Mouse (Mus musculus): ENCODE data around the gene Man1a2. TPM values are rescaled to one million over a fixed set of nuclear protein-coding genes. Genes with fewer than 3 reads are reported as not detected.

Gene Man1a2
- polyA plus RNA-seq, 1 experiment, result 4.9 TPM

- H3K27me3 ChIP-seq (ENCODE audit: control insufficient read depth, insufficient read depth, insufficient read length), result no peaks in the 10 kb centered on the region
These were observed 162.6 kb downstream of the Man1a2 start for GRCm38 (mm10) chr3:100522671-100523070.

DNA sequence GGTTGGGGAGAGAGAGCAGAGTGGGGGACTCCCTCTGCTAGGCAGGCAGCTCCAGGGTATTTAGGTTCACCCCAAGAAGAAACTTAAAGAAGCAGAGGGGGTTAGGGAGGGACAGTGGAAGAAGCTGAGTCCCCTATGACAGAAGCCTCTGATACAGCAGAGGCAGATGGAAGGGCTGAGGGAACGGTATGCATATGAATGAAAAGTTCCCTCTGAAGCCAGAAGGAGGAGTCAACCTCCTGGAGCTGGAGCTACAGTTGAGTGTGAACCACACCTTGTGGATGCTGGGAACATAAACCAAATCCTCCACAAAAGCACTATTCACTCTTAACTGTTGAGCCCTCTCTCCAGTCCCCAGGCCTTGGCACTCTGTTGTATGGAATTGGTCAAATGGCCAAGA lies 163.7 kb downstream of the Man1a2 start:
- Histone ChIP-seq H3K27me3 (ENCODE audit: control insufficient read depth, insufficient read depth, insufficient read length) (no peaks in the 10 kb centered on the region), H3K36me3 (ENCODE audit: control insufficient read depth, insufficient read depth) (no peaks in the 10 kb centered on the region), H3K79me2 (ENCODE audit: control insufficient read depth, insufficient read depth) (no peaks in the 10 kb centered on the region), H3K4me2 (ENCODE audit: low read depth) (no peak overlapping the region), H3ac (ENCODE audit: control insufficient read depth, insufficient read length) (no peak overlapping the region), H3K4me3 (no peak overlapping the region)
- TF ChIP-seq USF1 (IDR thresholded peaks at IDR 0.05; ENCODE audit: low read depth), result no peak
- TF ChIP-seq CEBPB (IDR thresholded peaks at IDR 0.05; ENCODE audit: insufficient read depth, poor library complexity, severe bottlenecking), result no peak
- no peak for TF ChIP-seq E2F4 (IDR thresholded peaks at IDR 0.05; ENCODE audit: insufficient read depth)
- TF ChIP-seq MAX (IDR thresholded peaks at IDR 0.05; ENCODE audit: low read depth), result no peak
- TF ChIP-seq MYOG (IDR thresholded peaks at IDR 0.05; ENCODE audit: control insufficient read depth in 1 of 3, insufficient read depth in 1 of 3, insufficient read length in 2 of 3, low read depth in 2 of 3), result no peak
- TF ChIP-seq POLR2A (IDR thresholded peaks at IDR 0.05; ENCODE audit: insufficient read length, low read depth), result no peak
- TF ChIP-seq TCF3 (IDR thresholded peaks at IDR 0.05; ENCODE audit: insufficient read length, low read depth), result no peak
- no peak for TF ChIP-seq POLR2AphosphoS2 (IDR thresholded peaks at IDR 0.05; ENCODE audit: insufficient read length, low read depth)
- TF ChIP-seq SRF (IDR thresholded peaks at IDR 0.05; ENCODE audit: control insufficient read depth, insufficient read length, low read depth), result no peak
- TF ChIP-seq TCF12 (IDR thresholded peaks at IDR 0.05; ENCODE audit: insufficient read depth, poor library complexity, severe bottlenecking), result no peak
- TF ChIP-seq MYOD1 (IDR thresholded peaks at IDR 0.05; ENCODE audit: control insufficient read depth in 1 of 3, insufficient read length in 2 of 3, low read depth in 2 of 3), result no peak
- TF ChIP-seq REST (IDR thresholded peaks at IDR 0.05; ENCODE audit: insufficient read depth, insufficient read length), result no peak

More at GRCm38 (mm10) chr3:100522671-100523070, 162.6 kb downstream of the Man1a2 start:
- no peak overlapping the region for H3K4me3 ChIP-seq
- no peaks in the 10 kb centered on the region for H3K36me3 ChIP-seq (ENCODE audit: control insufficient read depth, insufficient read depth)
- TF ChIP-seq E2F4 (IDR thresholded peaks at IDR 0.05; ENCODE audit: insufficient read depth), result no peak
- TF ChIP-seq MAX (IDR thresholded peaks at IDR 0.05; ENCODE audit: low read depth), result no peak
- TF ChIP-seq SRF (IDR thresholded peaks at IDR 0.05; ENCODE audit: control insufficient read depth, insufficient read length, low read depth), result no peak
- TF ChIP-seq POLR2AphosphoS2 (IDR thresholded peaks at IDR 0.05; ENCODE audit: insufficient read length, low read depth), result no peak
- TF ChIP-seq REST (IDR thresholded peaks at IDR 0.05; ENCODE audit: insufficient read depth, insufficient read length), result no peak
- no peak for TF ChIP-seq MYOD1 (IDR thresholded peaks at IDR 0.05; ENCODE audit: control insufficient read depth in 1 of 3, insufficient read length in 2 of 3, low read depth in 2 of 3)
- TF ChIP-seq TCF12 (IDR thresholded peaks at IDR 0.05; ENCODE audit: insufficient read depth, poor library complexity, severe bottlenecking), result no peak
- TF ChIP-seq CEBPB (IDR thresholded peaks at IDR 0.05; ENCODE audit: insufficient read depth, poor library complexity, severe bottlenecking), result no peak
- TF ChIP-seq MYOG (IDR thresholded peaks at IDR 0.05; ENCODE audit: control insufficient read depth in 1 of 3, insufficient read depth in 1 of 3, insufficient read length in 2 of 3, low read depth in 2 of 3), result no peak
- TF ChIP-seq POLR2A (IDR thresholded peaks at IDR 0.05; ENCODE audit: insufficient read length, low read depth), result no peak
- no peak for TF ChIP-seq USF1 (IDR thresholded peaks at IDR 0.05; ENCODE audit: low read depth)
- no peak overlapping the region for H3K4me2 ChIP-seq (ENCODE audit: low read depth)
- no peak overlapping the region for H3ac ChIP-seq (ENCODE audit: control insufficient read depth, insufficient read length)
- no peaks in the 10 kb centered on the region for H3K79me2 ChIP-seq (ENCODE audit: control insufficient read depth, insufficient read depth)

- Histone ChIP-seq H3K4me3 (no peak overlapping the region), H3ac (ENCODE audit: control insufficient read depth, insufficient read length) (no peak overlapping the region), H3K4me2 (ENCODE audit: low read depth) (no peak overlapping the region), H3K27me3 (ENCODE audit: control insufficient read depth, insufficient read depth, insufficient read length) (no peaks in the 10 kb centered on the region), H3K79me2 (ENCODE audit: control insufficient read depth, insufficient read depth) (no peaks in the 10 kb centered on the region), H3K36me3 (ENCODE audit: control insufficient read depth, insufficient read depth) (no peaks in the 10 kb centered on the region)
- no peak for TF ChIP-seq POLR2AphosphoS2 (IDR thresholded peaks at IDR 0.05; ENCODE audit: insufficient read length, low read depth)
- no peak for TF ChIP-seq E2F4 (IDR thresholded peaks at IDR 0.05; ENCODE audit: insufficient read depth)
- no peak for TF ChIP-seq TCF3 (IDR thresholded peaks at IDR 0.05; ENCODE audit: insufficient read length, low read depth)
- no peak for TF ChIP-seq REST (IDR thresholded peaks at IDR 0.05; ENCODE audit: insufficient read depth, insufficient read length)
- no peak for TF ChIP-seq MYOG (IDR thresholded peaks at IDR 0.05; ENCODE audit: control insufficient read depth in 1 of 3, insufficient read depth in 1 of 3, insufficient read length in 2 of 3, low read depth in 2 of 3)
- no peak for TF ChIP-seq USF1 (IDR thresholded peaks at IDR 0.05; ENCODE audit: low read depth)
- TF ChIP-seq POLR2A (IDR thresholded peaks at IDR 0.05; ENCODE audit: insufficient read length, low read depth), result no peak
- TF ChIP-seq TCF12 (IDR thresholded peaks at IDR 0.05; ENCODE audit: insufficient read depth, poor library complexity, severe bottlenecking), result no peak
- no peak for TF ChIP-seq MYOD1 (IDR thresholded peaks at IDR 0.05; ENCODE audit: control insufficient read depth in 1 of 3, insufficient read length in 2 of 3, low read depth in 2 of 3)
- no peak for TF ChIP-seq CEBPB (IDR thresholded peaks at IDR 0.05; ENCODE audit: insufficient read depth, poor library complexity, severe bottlenecking)
- no peak for TF ChIP-seq MAX (IDR thresholded peaks at IDR 0.05; ENCODE audit: low read depth)
- TF ChIP-seq SRF (IDR thresholded peaks at IDR 0.05; ENCODE audit: control insufficient read depth, insufficient read length, low read depth), result no peak
These were observed 169.6 kb downstream of the Man1a2 start for GRCm38 (mm10) chr3:100515754-100516141.

GRCm38 (mm10) chr3:100515093-100515753 lies 170.1 kb downstream of the Man1a2 start:
- H3K4me3 ChIP-seq, result no peak overlapping the region
- no peaks in the 10 kb centered on the region for H3K36me3 ChIP-seq (ENCODE audit: control insufficient read depth, insufficient read depth)
- no peaks in the 10 kb centered on the region for H3K27me3 ChIP-seq (ENCODE audit: control insufficient read depth, insufficient read depth, insufficient read length)
- no peaks in the 10 kb centered on the region for H3K79me2 ChIP-seq (ENCODE audit: control insufficient read depth, insufficient read depth)
- TF ChIP-seq MAX (IDR thresholded peaks at IDR 0.05; ENCODE audit: low read depth) (no peak), MYOD1 (IDR thresholded peaks at IDR 0.05; ENCODE audit: control insufficient read depth in 1 of 3, insufficient read length in 2 of 3, low read depth in 2 of 3) (no peak), E2F4 (IDR thresholded peaks at IDR 0.05; ENCODE audit: insufficient read depth) (no peak), REST (IDR thresholded peaks at IDR 0.05; ENCODE audit: insufficient read depth, insufficient read length) (no peak), SRF (IDR thresholded peaks at IDR 0.05; ENCODE audit: control insufficient read depth, insufficient read length, low read depth) (no peak), POLR2A (IDR thresholded peaks at IDR 0.05; ENCODE audit: insufficient read length, low read depth) (no peak), POLR2AphosphoS2 (IDR thresholded peaks at IDR 0.05; ENCODE audit: insufficient read length, low read depth) (no peak), USF1 (IDR thresholded peaks at IDR 0.05; ENCODE audit: low read depth) (no peak), CEBPB (IDR thresholded peaks at IDR 0.05; ENCODE audit: insufficient read depth, poor library complexity, severe bottlenecking) (no peak), TCF3 (IDR thresholded peaks at IDR 0.05; ENCODE audit: insufficient read length, low read depth) (no peak), TCF12 (IDR thresholded peaks at IDR 0.05; ENCODE audit: insufficient read depth, poor library complexity, severe bottlenecking) (no peak), MYOG (IDR thresholded peaks at IDR 0.05; ENCODE audit: control insufficient read depth in 1 of 3, insufficient read depth in 1 of 3, insufficient read length in 2 of 3, low read depth in 2 of 3) (no peak)
- H3ac ChIP-seq (ENCODE audit: control insufficient read depth, insufficient read length), result no peak overlapping the region
- H3K4me2 ChIP-seq (ENCODE audit: low read depth), result no peak overlapping the region

Other genes with a start within 250 kb of the Man1a2 start
- gene Tent5c, start 196.2 kb downstream of the Man1a2 start, polyA plus RNA-seq (2012; fragmentation: generic; extraction: Trizol), result 0.13 TPM
- gene Vtcn1, start 140.0 kb upstream of the Man1a2 start, polyA plus RNA-seq (2012; fragmentation: generic; extraction: Trizol), result 0.11 TPM
- gene Trim45, start 236.7 kb upstream of the Man1a2 start, polyA plus RNA-seq (2012; fragmentation: generic; extraction: Trizol), result 4.6 TPM